Mouse (Mus musculus) liver, embryonic 11.5 days (tissue): Measurements from ENCODE around the gene Zfp575. TPM values are rescaled to one million over a fixed set of nuclear protein-coding genes. Genes with fewer than 3 reads are reported as not detected.
"Not testable (repeated sequence)": the region's sequence is repeated elsewhere in the genome, so short reads cannot be mapped to it uniquely, and the experiment has no call there.

Experiments used
- ATAC-seq: fragments of 200-750 bp; cut with Nextera tagmentation; replicated peaks from 2 replicates; pipeline ENCODE4 v1.8.0; 2017; ENCODE audit warnings: moderate number of reproducible peaks, mild to moderate bottlenecking, moderate TSS enrichment, moderate library complexity; ENCODE audit not compliant: low FRiP score
- DNase-seq: peaks from one replicate; pipeline ENCODE4 v3.0.0-alpha.2; 2017; ENCODE audit warnings: low spot score
- H3K27ac ChIP-seq: fragments of 300-500 bp; sonication (generic); 2 replicates; pipeline ENCODE4 v1.5.1; 2014; ENCODE audit warnings: mild to moderate bottlenecking, low read depth, low read length, control low read depth
- H3K27me3 ChIP-seq: fragments of 300-500 bp; sonication (generic); replicated peaks from 2 replicates; pipeline ENCODE4 v1.6.1; 2014; ENCODE audit warnings: low read length, mixed read lengths; ENCODE audit not compliant: control insufficient read depth, insufficient read depth
- H3K36me3 ChIP-seq: fragments of 300-500 bp; sonication (generic); 2 replicates; pipeline ENCODE4 v1.6.1; 2014; ENCODE audit warnings: mild to moderate bottlenecking, low read length, moderate library complexity, mixed read lengths; ENCODE audit not compliant: control insufficient read depth, insufficient read depth
- H3K4me1 ChIP-seq: fragments of 300-500 bp; sonication (generic); replicated peaks from 2 replicates; pipeline ENCODE4 v1.6.1; 2014; ENCODE audit warnings: low read length, mixed read lengths; ENCODE audit not compliant: control insufficient read depth, insufficient read depth
- H3K4me2 ChIP-seq: fragments of 300-500 bp; sonication (generic); 2 replicates; pipeline ENCODE4 v1.6.1; 2014; ENCODE audit warnings: mild to moderate bottlenecking, control low read depth, moderate library complexity
- H3K4me3 ChIP-seq: fragments of 300-500 bp; sonication (generic); 2 replicates; pipeline ENCODE4 v1.5.1; 2014; ENCODE audit warnings: low read depth, low read length, control low read depth
- H3K9ac ChIP-seq: fragments of 300-500 bp; sonication (generic); 2 replicates; pipeline ENCODE4 v1.6.1; 2014; ENCODE audit warnings: low read depth, low read length, control low read depth
- H3K9me3 ChIP-seq: fragments of 300-500 bp; sonication (generic); 2 replicates; pipeline ENCODE4 v1.6.1; 2016; ENCODE audit warnings: low read length, inconsistent platforms, mixed read lengths; ENCODE audit not compliant: control insufficient read depth
- WGBS: fragments of 180-500 bp; shearing (Covaris S2); extraction: QIAGEN DNeasy Blood & Tissue Kit; methylation state at CpG from one replicate; pipeline ENCODE4 v1.1.7; 2014; 5-methylcytosine and 5-hydroxymethylcytosine counted together
- polyA plus RNA-seq: library from polyadenylated mRNA; unstranded; fragments of >200 nt; fragmentation: Nextera tagmentation; extraction: Ambion mirVana; gene quantifications from 2 replicates; pipeline ENCODE4 v1.2.1, GENCODE M21; 2014

Zfp575 gene
- polyA plus RNA-seq, 1 experiment from 2014 or later, result 0.82 TPM

DNA sequence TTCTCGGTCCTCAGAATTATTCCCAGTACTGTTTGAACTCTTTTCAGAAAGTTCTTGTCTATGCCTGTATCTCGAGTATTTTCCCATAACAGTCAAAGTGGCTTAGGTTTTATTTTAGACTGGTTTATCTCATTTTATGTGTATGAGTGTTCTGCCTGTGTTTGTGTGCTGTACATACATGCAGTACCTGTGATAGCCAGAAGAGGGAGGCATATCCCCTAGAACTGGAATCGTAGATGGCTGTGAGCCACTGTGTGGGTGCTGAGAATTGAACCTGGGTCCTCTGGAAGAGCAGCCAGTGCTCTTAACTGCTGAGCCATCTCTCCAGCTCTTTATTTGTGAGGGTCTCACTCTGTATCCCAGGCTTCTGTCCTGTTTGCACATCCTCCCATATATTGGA is 33.8 kb upstream of the Zfp575 start:
- H3K27me3 ChIP-seq, result no peaks in the 10 kb centered on the region
- H3K9ac ChIP-seq, result no peak overlapping the region
- H3K4me2 ChIP-seq, result no peak overlapping the region
- peaks cover 4% of the 10 kb centered on the region for H3K36me3 ChIP-seq
- no peak for ATAC-seq
- H3K4me3 ChIP-seq, result no peak overlapping the region
- WGBS, result 81% methylated on average over 3 of the region's 3 CpGs
- H3K9me3 ChIP-seq, result peaks cover 4% of the 10 kb centered on the region; the same call in 1 of the 2 replicates
- DNase-seq, result no peak
- H3K27ac ChIP-seq, result no peak overlapping the region
- H3K4me1 ChIP-seq, result peaks cover 3% of the 10 kb centered on the region

DNA sequence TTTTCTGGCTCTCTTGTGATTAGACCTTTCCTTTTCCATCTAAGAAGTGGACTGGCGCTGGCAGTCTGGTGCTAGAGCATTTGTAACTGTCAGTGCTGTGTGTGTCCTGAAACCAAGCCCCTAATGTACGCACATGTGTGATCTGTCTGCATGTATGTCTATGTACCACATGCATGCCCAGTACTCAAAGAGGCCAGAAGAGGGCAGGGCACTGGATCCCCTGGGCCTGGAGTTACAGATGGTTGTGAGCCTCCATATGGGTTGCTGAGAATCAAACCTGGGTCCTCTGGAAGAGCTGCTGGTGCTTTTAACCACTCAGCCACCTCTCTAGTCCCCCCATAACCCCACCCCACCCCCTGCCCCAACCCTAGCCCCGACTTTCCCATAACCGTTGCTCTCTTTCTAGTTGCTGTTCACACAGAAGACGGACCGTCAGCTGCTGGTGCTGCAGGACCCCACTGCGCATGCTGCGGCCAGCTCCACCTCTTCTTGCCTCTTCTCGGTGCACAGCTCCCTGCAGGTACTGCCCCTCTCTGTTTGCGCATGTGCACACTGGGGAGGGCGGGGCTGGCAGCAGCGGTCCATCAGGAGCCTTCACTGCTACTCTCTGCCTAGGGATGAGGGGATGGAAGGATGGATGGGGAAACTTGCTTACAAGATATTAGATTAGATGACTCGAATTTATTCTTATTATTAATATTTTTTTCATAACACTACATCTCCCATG is 32.4 kb upstream of the Zfp575 start:
- no peak overlapping the region for H3K4me3 ChIP-seq
- no peak overlapping the region for H3K9ac ChIP-seq
- H3K27me3 ChIP-seq, result no peaks in the 10 kb centered on the region
- 77% methylated on average over 13 of the region's 13 CpGs for WGBS
- peaks cover 3% of the 10 kb centered on the region for H3K4me1 ChIP-seq
- no peak overlapping the region for H3K27ac ChIP-seq
- no peak overlapping the region for H3K4me2 ChIP-seq
- peaks cover 4% of the 10 kb centered on the region for H3K36me3 ChIP-seq
- no peak for DNase-seq
- H3K9me3 ChIP-seq, result peaks cover 4% of the 10 kb centered on the region; the same call in 1 of the 2 replicates
- no peak for ATAC-seq

DNA sequence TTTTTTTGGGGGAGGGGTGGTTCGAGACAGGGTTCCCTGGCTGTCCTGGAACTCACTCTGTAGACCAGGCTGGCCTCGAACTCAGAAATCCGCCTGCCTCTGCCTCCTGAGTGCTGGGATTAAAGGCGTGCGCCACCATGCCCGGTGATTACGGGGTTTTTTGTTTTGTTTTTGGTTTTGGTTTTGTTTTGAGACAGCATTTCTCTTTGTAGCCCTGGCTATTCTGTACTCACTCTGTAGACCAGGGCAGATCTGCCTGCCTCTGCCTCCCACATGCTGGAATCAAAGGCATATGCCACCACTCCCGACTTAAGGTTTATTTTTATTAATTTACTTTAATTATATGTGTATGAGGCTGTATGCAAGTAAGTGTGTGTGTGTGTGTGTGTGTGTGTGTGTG is 30.9 kb upstream of the Zfp575 start:
- ATAC-seq, DNase-seq, H3K9ac ChIP-seq, H3K4me3 ChIP-seq, H3K27me3 ChIP-seq, H3K9me3 ChIP-seq, H3K4me1 ChIP-seq, H3K36me3 ChIP-seq, H3K27ac ChIP-seq, H3K4me2 ChIP-seq: not testable (repeated sequence)
- 88% methylated on average over 8 of the region's 8 CpGs for whole genome bisulfite sequencing

DNA sequence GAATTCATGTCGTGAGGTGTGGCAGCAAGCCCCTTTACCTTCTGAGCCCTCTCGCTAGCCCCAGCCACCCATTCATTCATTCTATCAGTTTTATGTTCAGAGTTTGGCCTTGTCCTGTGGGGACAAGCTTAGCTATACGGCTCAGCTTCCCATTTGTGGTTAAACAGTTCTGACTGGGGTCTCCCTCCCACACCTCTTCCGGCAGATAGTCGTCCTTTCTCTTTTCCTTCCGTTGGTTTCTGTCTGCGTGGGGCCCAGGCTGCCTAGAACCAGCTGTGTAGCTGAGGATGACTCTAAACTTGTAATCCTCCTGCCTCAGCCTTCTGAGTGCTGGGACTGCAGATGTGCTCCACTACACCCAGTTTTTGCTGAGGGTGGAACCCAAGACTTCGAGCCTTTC is 30.3 kb upstream of the Zfp575 start:
- no peak overlapping the region for H3K4me2 ChIP-seq
- peaks cover 4% of the 10 kb centered on the region; the same call in 1 of the 2 replicates for H3K9me3 ChIP-seq
- 35% methylated on average over 8 of the region's 8 CpGs for WGBS
- no peak for DNase-seq
- no peak overlapping the region for H3K27ac ChIP-seq
- no peak overlapping the region for H3K9ac ChIP-seq
- peaks cover 3% of the 10 kb centered on the region for H3K4me1 ChIP-seq
- 0 out of 2 replicates have a peak, but pooled peaks have one; percentile 26 for ATAC-seq
- H3K4me3 ChIP-seq, result no peak overlapping the region
- peaks cover 8% of the 10 kb centered on the region for H3K27me3 ChIP-seq
- peaks cover 4% of the 10 kb centered on the region for H3K36me3 ChIP-seq

DNA sequence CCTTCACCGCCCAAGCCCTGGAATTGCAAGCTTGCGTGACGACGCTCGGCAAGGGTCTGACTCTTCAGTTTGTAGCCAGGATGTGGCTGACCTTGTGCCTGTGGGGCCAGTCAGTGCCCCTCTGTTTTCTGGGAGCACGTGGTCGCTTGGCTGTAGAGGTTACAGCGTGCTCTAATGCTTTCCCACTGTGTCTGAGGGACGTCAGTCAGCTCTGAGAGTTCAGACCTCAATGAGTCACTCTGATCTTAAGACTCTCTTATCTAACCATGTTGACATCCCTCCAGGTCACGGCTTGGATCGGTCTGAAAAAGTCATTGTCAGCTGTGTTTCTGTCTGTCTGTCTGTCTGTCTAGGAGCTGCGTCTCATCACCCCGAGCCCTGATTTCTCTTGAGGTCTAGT is 27.4 kb upstream of the Zfp575 start:
- no peak for ATAC-seq
- Histone ChIP-seq H3K27ac (no peak overlapping the region), H3K36me3 (no peaks in the 10 kb centered on the region), H3K27me3 (peaks cover 22% of the 10 kb centered on the region), H3K4me1 (peaks cover 17% of the 10 kb centered on the region), H3K9me3 (0 out of 2 replicates have a peak, but pooled peaks cover 2% of the 10 kb centered on the region), H3K4me2 (no peak overlapping the region), H3K4me3 (no peak overlapping the region), H3K9ac (0 out of 2 replicates have a peak overlapping the region, but pooled peaks have one; percentile 2)
- no peak for DNase-seq
- WGBS, result 54% methylated on average over 13 of the region's 13 CpGs

DNA sequence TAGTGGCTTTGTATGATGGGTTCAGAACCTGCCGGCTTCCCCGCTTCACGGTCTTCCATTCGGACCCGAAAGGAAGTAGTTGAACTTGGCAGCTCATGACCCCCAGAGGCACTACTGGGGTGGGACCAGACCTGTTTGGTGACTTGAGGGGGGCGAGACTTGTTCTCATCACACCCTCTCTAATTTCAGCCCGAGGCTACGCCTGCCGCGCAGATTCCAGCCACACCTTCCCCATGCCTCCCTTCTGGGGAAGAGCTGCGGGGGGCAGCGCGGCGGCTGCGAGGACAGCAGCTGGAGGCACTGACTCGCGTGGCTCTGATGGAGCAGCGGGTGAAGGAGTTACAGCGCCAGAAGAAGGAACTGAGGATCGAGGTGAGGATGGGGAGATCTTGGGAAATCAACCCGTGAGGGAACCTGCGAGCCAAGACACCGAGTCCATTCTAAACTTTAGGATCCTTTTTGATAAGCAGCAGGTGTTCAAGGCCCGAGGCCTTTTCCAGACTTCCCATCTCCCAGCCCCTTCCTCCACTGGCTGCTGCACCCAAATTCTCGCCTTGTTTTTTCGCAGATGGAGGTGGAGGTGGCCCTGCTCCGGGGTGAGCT is 25.0 kb upstream of the Zfp575 start:
- ATAC-seq (no peak), DNase-seq (no peak)
- H3K27ac ChIP-seq, result no peak overlapping the region
- no peak overlapping the region for H3K9ac ChIP-seq
- peaks cover 22% of the 10 kb centered on the region for H3K27me3 ChIP-seq
- H3K4me2 ChIP-seq, result peak overlapping the region; percentile 97
- H3K4me3 ChIP-seq, result peak overlapping the region; percentile 22; the same call in 1 of the 2 replicates
- H3K9me3 ChIP-seq, result no peaks in the 10 kb centered on the region
- 10% methylated on average over 27 of the region's 27 CpGs for WGBS
- peaks cover 17% of the 10 kb centered on the region for H3K4me1 ChIP-seq
- H3K36me3 ChIP-seq, result no peaks in the 10 kb centered on the region

DNA sequence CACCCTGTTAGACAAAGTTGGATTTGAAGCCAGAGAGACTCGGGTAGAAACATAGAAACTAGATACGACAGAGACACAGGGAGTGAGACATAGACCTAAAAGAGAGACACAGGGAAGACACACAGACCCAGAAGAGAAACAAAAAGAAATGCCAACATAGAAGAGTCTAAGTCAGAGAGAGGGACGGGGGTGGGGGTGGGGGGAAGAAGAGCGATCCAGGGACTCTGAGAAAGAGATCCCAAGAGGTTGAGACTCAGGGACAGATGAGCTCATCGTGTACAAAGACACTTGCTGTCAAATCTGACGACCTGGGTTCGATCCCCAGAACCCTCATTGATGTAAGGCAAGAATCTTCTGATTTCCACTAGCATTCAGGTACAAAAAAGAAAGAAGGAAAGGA is 24.3 kb upstream of the Zfp575 start:
- H3K4me2 ChIP-seq, result peak overlapping the region; percentile 97
- no peak for DNase-seq
- H3K27ac ChIP-seq, result no peak overlapping the region
- no peaks in the 10 kb centered on the region for H3K36me3 ChIP-seq
- no peak for ATAC-seq
- H3K9me3 ChIP-seq, result no peaks in the 10 kb centered on the region
- H3K27me3 ChIP-seq, result peaks cover 22% of the 10 kb centered on the region
- H3K9ac ChIP-seq, result peak overlapping the region; percentile 66
- H3K4me3 ChIP-seq, result peak overlapping the region; percentile 55
- H3K4me1 ChIP-seq, result peaks cover 17% of the 10 kb centered on the region
- 13% methylated on average over 7 of the region's 7 CpGs for WGBS

DNA sequence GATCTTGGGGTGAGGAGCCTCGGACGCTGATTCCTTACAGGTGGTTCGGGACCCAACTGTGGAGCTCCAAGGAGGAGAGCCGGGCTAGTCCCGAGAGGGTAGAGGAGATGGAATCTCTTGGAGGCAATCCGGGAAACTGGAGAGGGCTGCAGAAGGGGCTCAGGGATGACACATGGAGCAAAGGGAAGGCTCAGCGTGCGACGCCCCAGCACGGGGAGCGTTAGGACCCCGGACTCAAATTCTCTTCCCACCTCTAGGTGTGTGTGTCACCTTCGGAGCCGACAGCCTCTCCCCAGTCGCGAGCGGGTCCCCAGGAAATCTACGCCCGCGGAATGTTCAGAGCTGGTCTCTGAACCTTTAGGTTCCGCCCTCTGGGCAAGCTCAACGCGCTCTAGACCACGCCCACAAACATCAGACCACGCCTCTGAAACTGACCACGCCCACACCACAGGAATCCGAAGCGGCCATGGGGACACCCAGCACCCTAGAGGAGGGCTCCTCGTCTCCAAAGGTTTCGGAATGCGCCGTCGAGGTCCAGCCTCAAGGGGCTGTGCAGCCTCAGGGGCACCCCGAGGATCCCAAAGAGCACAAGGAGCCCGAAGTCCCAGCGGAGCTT is 23.5 kb upstream of the Zfp575 start:
- no peaks in the 10 kb centered on the region for H3K36me3 ChIP-seq
- H3K27ac ChIP-seq, result 0 out of 2 replicates have a peak overlapping the region, but pooled peaks have one; percentile 25
- DNase-seq (peak; percentile 90), ATAC-seq (peak; percentile 80)
- under 1% methylated on average over 36 of the region's 36 CpGs for WGBS
- H3K4me2 ChIP-seq, result peak overlapping the region; percentile 97
- peaks cover 14% of the 10 kb centered on the region for H3K4me1 ChIP-seq
- peak overlapping the region; percentile 66 for H3K9ac ChIP-seq
- H3K9me3 ChIP-seq, result no peaks in the 10 kb centered on the region
- peak overlapping the region; percentile 55 for H3K4me3 ChIP-seq
- peaks cover 22% of the 10 kb centered on the region for H3K27me3 ChIP-seq
